Mouse (Mus musculus) hindbrain, embryonic 11.5 days (tissue): ENCODE results near the gene Pik3cb. TPM values are rescaled to one million over a fixed set of nuclear protein-coding genes. Genes with fewer than 3 reads are reported as not detected.

ENCODE experiments used
- ATAC-seq: fragments of 200-750 bp; cut with Nextera tagmentation; 2 replicates; pipeline ENCODE4 v1.8.0; 2017; ENCODE audit warnings: mild to moderate bottlenecking, moderate TSS enrichment, moderate library complexity; ENCODE audit not compliant: low FRiP score
- DNase-seq: peaks from one replicate; pipeline ENCODE4 v3.0.0-alpha.2; 2015; ENCODE audit warnings: low spot score
- H3K27ac ChIP-seq: fragments of 300-500 bp; sonication (generic); 2 replicates; pipeline ENCODE4 v1.5.1; 2014; ENCODE audit warnings: mild to moderate bottlenecking, low read depth, low read length
- H3K27me3 ChIP-seq: fragments of 300-500 bp; sonication (generic); 2 replicates; pipeline ENCODE4 v1.6.1; 2014; ENCODE audit warnings: mild to moderate bottlenecking, low read length, moderate library complexity, mixed read lengths; ENCODE audit not compliant: control insufficient read depth, insufficient read depth
- H3K36me3 ChIP-seq: fragments of 300-500 bp; sonication (generic); 2 replicates; pipeline ENCODE4 v1.6.1; 2014; ENCODE audit warnings: mild to moderate bottlenecking, low read length, moderate library complexity, mixed read lengths; ENCODE audit not compliant: control insufficient read depth, insufficient read depth
- H3K4me1 ChIP-seq: fragments of 300-500 bp; sonication (generic); replicated peaks from 2 replicates; pipeline ENCODE4 v1.6.1; 2014; ENCODE audit warnings: low read length, mixed read lengths; ENCODE audit not compliant: control insufficient read depth, insufficient read depth
- H3K4me2 ChIP-seq: fragments of 300-500 bp; sonication (generic); replicated peaks from 2 replicates; pipeline ENCODE4 v1.6.1; 2014; ENCODE audit warnings: mild to moderate bottlenecking, low read depth, low read length
- H3K4me3 ChIP-seq: fragments of 300-500 bp; sonication (generic); 2 replicates; pipeline ENCODE4 v1.5.1; 2014; ENCODE audit warnings: low read depth, low read length
- H3K9ac ChIP-seq: fragments of 300-500 bp; sonication (generic); 2 replicates; pipeline ENCODE4 v1.6.1; 2014; ENCODE audit warnings: low read depth, low read length
- H3K9me3 ChIP-seq: fragments of 300-500 bp; sonication (generic); 2 replicates; pipeline ENCODE4 v1.6.1; 2016; ENCODE audit warnings: low read length; ENCODE audit not compliant: control insufficient read depth
- WGBS: fragments of 180-500 bp; shearing (Covaris S2); extraction: QIAGEN DNeasy Blood & Tissue Kit; methylation state at CpG from one replicate; pipeline ENCODE4 v1.1.7; 2014; 5-methylcytosine and 5-hydroxymethylcytosine counted together
- polyA plus RNA-seq: library from polyadenylated mRNA; unstranded; fragments of >200 nt; fragmentation: Nextera tagmentation; extraction: Ambion mirVana; gene quantifications from 2 replicates; pipeline ENCODE4 v1.2.1, GENCODE M21; 2014

The Pik3cb gene
- polyA plus RNA-seq, 1 experiment from 2014 or later, result 2.2 TPM

GRCm38 (mm10) chr9:99166946-99167345 is 26.5 kb upstream of the Pik3cb start:
- Histone ChIP-seq H3K36me3 (no peaks in the 10 kb centered on the region), H3K4me1 (peaks cover 4% of the 10 kb centered on the region), H3K4me3 (no peak overlapping the region), H3K9me3 (no peaks in the 10 kb centered on the region), H3K9ac (no peak overlapping the region), H3K27ac (no peak overlapping the region), H3K4me2 (no peak overlapping the region), H3K27me3 (no peaks in the 10 kb centered on the region)
- ATAC-seq (no peak), DNase-seq (no peak)
- WGBS, result 78% methylated on average over 5 of the region's 5 CpGs

- H3K36me3 ChIP-seq, result no peaks in the 10 kb centered on the region
- H3K27me3 ChIP-seq, result no peaks in the 10 kb centered on the region
- H3K9ac ChIP-seq, result no peak overlapping the region
- H3K4me3 ChIP-seq, result no peak overlapping the region
- no peaks in the 10 kb centered on the region for H3K9me3 ChIP-seq
- ATAC-seq (no peak), DNase-seq (no peak)
- peaks cover 4% of the 10 kb centered on the region for H3K4me1 ChIP-seq
- 79% methylated on average over 6 of the region's 6 CpGs for whole genome bisulfite sequencing
- H3K27ac ChIP-seq, result no peak overlapping the region
- no peak overlapping the region for H3K4me2 ChIP-seq
Measured at GRCm38 (mm10) chr9:99165956-99166355, 25.5 kb upstream of the Pik3cb start.

GRCm38 (mm10) chr9:99164664-99165226 is 24.3 kb upstream of the Pik3cb start:
- Histone ChIP-seq H3K36me3 (no peaks in the 10 kb centered on the region), H3K27ac (no peak overlapping the region), H3K4me2 (no peak overlapping the region), H3K9me3 (no peaks in the 10 kb centered on the region), H3K27me3 (no peaks in the 10 kb centered on the region), H3K4me1 (peaks cover 4% of the 10 kb centered on the region), H3K4me3 (no peak overlapping the region), H3K9ac (no peak overlapping the region)
- WGBS, result 68% methylated on average over 3 of the region's 3 CpGs
- DNase-seq (no peak), ATAC-seq (no peak)

- H3K9me3 ChIP-seq, result no peaks in the 10 kb centered on the region
- 57% methylated on average over 9 of the region's 9 CpGs for WGBS
- no peak overlapping the region for H3K4me3 ChIP-seq
- DNase-seq, result no peak
- no peak overlapping the region for H3K9ac ChIP-seq
- no peak overlapping the region for H3K27ac ChIP-seq
- no peaks in the 10 kb centered on the region for H3K27me3 ChIP-seq
- H3K4me2 ChIP-seq, result no peak overlapping the region
- H3K4me1 ChIP-seq, result peaks cover 4% of the 10 kb centered on the region
- ATAC-seq, result no peak
- H3K36me3 ChIP-seq, result no peaks in the 10 kb centered on the region
Measured at GRCm38 (mm10) chr9:99164148-99164503, 23.7 kb upstream of the Pik3cb start.

- Histone ChIP-seq H3K4me2 (peak overlapping the region; percentile 19; the same call in 1 of the 2 replicates), H3K4me1 (peaks cover 4% of the 10 kb centered on the region), H3K4me3 (no peak overlapping the region), H3K9me3 (no peaks in the 10 kb centered on the region), H3K36me3 (no peaks in the 10 kb centered on the region), H3K27ac (0 out of 2 replicates have a peak overlapping the region, but pooled peaks have one; percentile 36), H3K9ac (0 out of 2 replicates have a peak overlapping the region, but pooled peaks have one; percentile 19), H3K27me3 (no peaks in the 10 kb centered on the region)
- WGBS, result 8% methylated on average over 15 of the region's 15 CpGs
- DNase-seq (peak; percentile 53), ATAC-seq (peak; percentile 53; the same call in 1 of the 2 replicates)
Measured at GRCm38 (mm10) chr9:99163420-99164147, 23.2 kb upstream of the Pik3cb start.

GRCm38 (mm10) chr9:99162839-99163238 is 22.4 kb upstream of the Pik3cb start:
- H3K9me3 ChIP-seq, result no peaks in the 10 kb centered on the region
- WGBS, result 87% methylated on average over 2 of the region's 2 CpGs
- ATAC-seq, result no peak

GRCm38 (mm10) chr9:99160780-99161179 is 20.4 kb upstream of the Pik3cb start:
- no peaks in the 10 kb centered on the region for H3K36me3 ChIP-seq
- WGBS, result 92% methylated on average over 5 of the region's 5 CpGs
- no peak overlapping the region for H3K9ac ChIP-seq
- ATAC-seq (no peak), DNase-seq (no peak)
- H3K4me1 ChIP-seq, result peaks cover 4% of the 10 kb centered on the region
- no peaks in the 10 kb centered on the region for H3K27me3 ChIP-seq
- H3K4me3 ChIP-seq, result no peak overlapping the region
- no peak overlapping the region for H3K27ac ChIP-seq
- no peaks in the 10 kb centered on the region for H3K9me3 ChIP-seq
- H3K4me2 ChIP-seq, result no peak overlapping the region

More at GRCm38 (mm10) chr9:99162839-99163238, 22.4 kb upstream of the Pik3cb start:
- Histone ChIP-seq H3K36me3 (no peaks in the 10 kb centered on the region), H3K9ac (no peak overlapping the region), H3K4me1 (peaks cover 4% of the 10 kb centered on the region), H3K4me2 (no peak overlapping the region), H3K27ac (no peak overlapping the region), H3K4me3 (no peak overlapping the region), H3K27me3 (no peaks in the 10 kb centered on the region)
- DNase-seq, result no peak

- Histone ChIP-seq H3K36me3 (no peaks in the 10 kb centered on the region), H3K4me3 (no peak overlapping the region), H3K4me1 (peaks cover 4% of the 10 kb centered on the region), H3K9me3 (no peaks in the 10 kb centered on the region), H3K27ac (no peak overlapping the region), H3K27me3 (no peaks in the 10 kb centered on the region), H3K9ac (no peak overlapping the region), H3K4me2 (no peak overlapping the region)
- ATAC-seq (no peak), DNase-seq (no peak)
- WGBS, result 85% methylated on average over 5 of the region's 5 CpGs
Measured at GRCm38 (mm10) chr9:99159932-99160331, 19.5 kb upstream of the Pik3cb start.

- no peaks in the 10 kb centered on the region for H3K27me3 ChIP-seq
- no peak overlapping the region for H3K4me3 ChIP-seq
- 88% methylated on average over 6 of the region's 6 CpGs for WGBS
- H3K4me1 ChIP-seq, result peaks cover 2% of the 10 kb centered on the region
- no peak overlapping the region for H3K4me2 ChIP-seq
- DNase-seq (no peak), ATAC-seq (no peak)
- no peaks in the 10 kb centered on the region for H3K9me3 ChIP-seq
- H3K36me3 ChIP-seq, result no peaks in the 10 kb centered on the region
- no peak overlapping the region for H3K9ac ChIP-seq
- no peak overlapping the region for H3K27ac ChIP-seq
Measured at GRCm38 (mm10) chr9:99158708-99159107, 18.3 kb upstream of the Pik3cb start.
